Mouse (Mus musculus): ENCODE data around the gene Cuedc1. TPM values are rescaled to one million over a fixed set of nuclear protein-coding genes. Genes with fewer than 3 reads are reported as not detected.

Gene Cuedc1
- polyA plus RNA-seq (2012; ENCODE audit: low replicate concordance): 0.96 and 2.3 TPM in 2 replicates

DNA sequence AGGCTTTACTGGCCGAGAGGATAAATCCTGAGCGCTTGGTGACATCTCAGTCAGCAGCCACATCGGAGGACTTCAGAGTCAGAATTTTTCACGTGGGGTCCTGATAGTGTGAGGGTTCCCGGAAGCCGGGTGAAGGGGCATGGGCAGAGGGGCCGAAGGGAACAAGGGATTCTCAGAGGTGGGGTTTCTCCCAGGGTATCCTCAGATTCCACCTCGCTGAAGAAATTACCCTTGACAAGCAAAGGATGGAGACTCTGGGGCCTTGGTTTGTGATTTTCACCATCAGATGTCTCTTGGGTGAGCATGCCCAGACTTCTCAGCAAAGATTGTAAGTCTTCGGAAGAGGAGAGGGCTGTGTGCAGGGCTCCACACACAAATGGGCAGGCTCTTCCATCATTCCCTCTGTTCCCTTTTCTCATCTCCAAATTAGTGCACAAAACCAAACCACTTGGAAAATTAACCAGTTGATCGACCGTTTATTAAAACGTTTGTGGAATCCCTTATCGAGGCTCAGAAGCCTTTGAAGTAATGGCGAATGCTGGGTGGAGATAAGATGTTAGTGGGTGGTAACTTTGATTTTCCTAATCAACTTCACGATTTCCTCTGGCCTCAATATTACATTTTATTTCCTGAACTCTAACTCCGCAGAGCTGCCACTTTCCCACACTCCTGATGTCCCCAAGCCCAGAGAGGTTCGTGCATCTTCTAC, at the start of gene Cuedc1:
Gene Cuedc1, plus strand, starts transcription at position 38 of the 709 bp plus-strand sequence.

GRCm38 (mm10) chr11:88067586-88068410, 30.1 kb upstream of the Cuedc1 start, which contains the start of gene Vezf1:
TSS of gene Vezf1 (plus strand) at chr11:88068279.

DNA sequence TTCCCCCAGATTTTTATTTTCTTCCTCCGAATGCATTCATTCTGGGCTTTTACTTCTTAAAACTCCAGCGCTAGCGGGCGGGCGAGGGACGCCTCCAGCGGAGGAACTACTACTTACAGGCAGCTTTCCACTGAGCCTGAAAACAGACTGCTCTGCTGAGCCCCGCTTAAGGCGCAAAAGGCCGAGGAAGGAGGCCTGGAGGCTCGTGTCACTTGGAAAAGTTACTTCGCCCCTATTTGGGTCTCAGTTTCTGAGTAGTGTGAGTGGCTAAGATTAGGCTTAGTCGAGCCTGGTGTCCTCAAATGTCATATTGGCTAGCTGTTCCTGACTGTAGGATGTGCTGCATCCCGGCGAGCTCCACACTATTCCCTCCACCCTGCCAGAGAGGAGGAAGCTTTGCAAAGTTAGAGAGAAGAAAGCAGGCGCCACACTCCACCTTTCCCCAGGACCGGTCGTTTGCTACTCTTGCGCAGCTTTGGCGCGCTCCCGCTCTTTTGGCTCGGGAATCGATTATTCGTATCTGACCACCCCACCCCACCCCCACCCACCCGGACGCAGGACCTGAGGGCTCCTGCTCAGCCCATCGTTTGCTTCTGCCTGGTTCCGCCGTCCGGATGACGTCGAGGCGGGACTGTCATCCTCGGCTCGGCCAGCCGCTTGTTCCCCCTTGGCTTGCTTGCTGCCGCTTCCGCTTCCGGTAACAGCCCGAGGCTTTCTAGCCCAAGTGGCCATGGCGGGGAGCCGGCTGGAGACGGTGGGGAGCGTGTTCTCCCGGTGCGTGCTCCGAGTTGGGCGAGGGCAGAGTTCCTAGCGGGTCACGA, 106.1 kb downstream of the Cuedc1 start, which contains the start of gene Mrps23:
Gene Mrps23, plus strand, starts transcription at position 677 of the 821 bp plus-strand sequence.

Other genes starting within 250 kb of the Cuedc1 start
- gene Mks1, start 244.8 kb upstream of the Cuedc1 start, polyA plus RNA-seq (2012; ENCODE audit: low replicate concordance): 1.4 and 1.7 TPM in 2 replicates
- gene Epx, start 222.5 kb upstream of the Cuedc1 start, polyA plus RNA-seq (2012; ENCODE audit: low replicate concordance): 0.13 TPM in 1 of 2 replicates, not detected in the other
- gene Olfr462, start 205.8 kb upstream of the Cuedc1 start, polyA plus RNA-seq (2012; ENCODE audit: low replicate concordance): not detected in 2 replicates
- gene Olfr463, start 200.7 kb upstream of the Cuedc1 start, polyA plus RNA-seq (2012; ENCODE audit: low replicate concordance): not detected in 2 replicates
- gene Olfr464, start 177.1 kb upstream of the Cuedc1 start, polyA plus RNA-seq (2012; ENCODE audit: low replicate concordance): not detected in 2 replicates
- gene Dynll2, start 110.5 kb upstream of the Cuedc1 start, polyA plus RNA-seq (2012; ENCODE audit: low replicate concordance): 19.0 and 28.2 TPM in 2 replicates
- gene Srsf1, start 50.7 kb upstream of the Cuedc1 start, polyA plus RNA-seq (2012; ENCODE audit: low replicate concordance): 170 and 245 TPM in 2 replicates
- gene Vezf1, start 29.8 kb upstream of the Cuedc1 start, polyA plus RNA-seq (2012; ENCODE audit: low replicate concordance): 4.7 and 4.8 TPM in 2 replicates
- 57.8 and 120 TPM in 2 replicates for gene Mrps23, start 106.3 kb downstream of the Cuedc1 start, polyA plus RNA-seq (2012; ENCODE audit: low replicate concordance)
- not detected in 2 replicates for gene Ccdc182, start 196.0 kb downstream of the Cuedc1 start, polyA plus RNA-seq (2012; ENCODE audit: low replicate concordance)

Measured in leukemia stem cell, adult 10-12 weeks (primary cell).